Mouse (Mus musculus) spleen, adult 2 months (tissue): ENCODE data around the gene Tubgcp6. TPM values are rescaled to one million over a fixed set of nuclear protein-coding genes. Genes with fewer than 3 reads are reported as not detected.

ENCODE experiments used
- DNase-seq, 2 experiments: peaks; one replicate each; pipeline versions ENCODE4 v3.0.0 to v3.0.0-alpha.2; 2012 to 2021; ENCODE audit warnings: low spot score in 2 of 2, low read depth in 1 of 2
- H3K27ac ChIP-seq: fragments of 200-500 bp; 2 replicates; pipeline ENCODE4 v1.5.1; 2012; ENCODE audit warnings: low read length, inconsistent platforms; ENCODE audit not compliant: insufficient read depth
- H3K27me3 ChIP-seq: fragments of 200-500 bp; 2 replicates; pipeline ENCODE4 v1.6.1; 2012; ENCODE audit warnings: mild to moderate bottlenecking, moderate library complexity, low read length, inconsistent platforms; ENCODE audit not compliant: control insufficient read depth, insufficient read depth
- H3K36me3 ChIP-seq: fragments of 200-500 bp; 2 replicates; pipeline ENCODE4 v1.6.1; 2012; ENCODE audit warnings: mild to moderate bottlenecking, low read length, inconsistent platforms; ENCODE audit not compliant: control insufficient read depth, insufficient read depth
- H3K4me1 ChIP-seq: fragments of 200-500 bp; 2 replicates; pipeline ENCODE4 v1.6.1; 2011; ENCODE audit warnings: inconsistent platforms; ENCODE audit not compliant: control insufficient read depth, insufficient read depth, insufficient read length
- H3K4me3 ChIP-seq: fragments of 200-500 bp; 2 replicates; pipeline ENCODE4 v1.5.1; 2011; ENCODE audit warnings: mild to moderate bottlenecking, inconsistent platforms; ENCODE audit not compliant: insufficient read depth, insufficient read length; ENCODE audit errors: extremely low read depth
- CTCF ChIP-seq: fragments of 200-500 bp; IDR thresholded peaks from 2 replicates; pipeline ENCODE4 v1.5.1; 2011; ENCODE audit warnings: mild to moderate bottlenecking, inconsistent platforms; ENCODE audit not compliant: insufficient read depth, insufficient read length, insufficient replicate concordance; ENCODE audit errors: extremely low read depth
- POLR2A ChIP-seq: fragments of 200-500 bp; IDR thresholded peaks from 2 replicates; pipeline ENCODE4 v1.6.1; 2011; ENCODE audit warnings: low read depth, low read length, inconsistent platforms
- WGBS: fragments of 180-500 bp; shearing (Covaris S2); methylation state at CpG from one replicate; pipeline ENCODE4 v1.1.7; 2018; 5-methylcytosine and 5-hydroxymethylcytosine counted together
- polyA plus RNA-seq: library from polyadenylated mRNA; depleted of rRNA; stranded (reverse); fragments of >200 nt; gene quantifications from 2 replicates; pipeline ENCODE4 v1.2.3, GENCODE M21; 2012

The Tubgcp6 gene
- polyA plus RNA-seq, 1 experiment: 38.4 TPM

DNA sequence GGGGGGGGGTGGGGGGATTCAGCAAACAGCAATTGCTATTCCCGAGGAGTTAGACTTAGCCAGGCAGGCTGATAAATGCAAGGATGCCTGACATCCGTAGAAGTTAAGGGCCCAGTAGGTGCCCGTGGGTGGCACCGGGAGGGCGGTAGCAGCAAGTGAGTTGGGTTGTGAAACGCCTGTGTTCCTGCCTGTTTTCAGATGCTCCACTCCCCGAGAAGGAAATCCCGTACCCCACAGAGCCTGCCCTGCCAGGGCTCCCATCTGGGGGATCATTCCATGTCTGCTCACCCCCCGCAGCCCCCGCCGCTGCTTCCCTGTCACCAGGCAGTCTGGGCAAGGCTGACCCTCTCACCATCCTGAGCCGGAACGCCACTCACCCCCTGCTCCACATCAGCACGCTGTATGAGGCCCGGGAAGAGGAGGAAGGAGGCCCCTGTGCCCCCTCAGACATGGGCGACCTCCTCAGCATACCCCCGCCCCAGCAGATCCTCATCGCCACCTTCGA, 53.5 kb downstream of the Tubgcp6 start:
- Histone ChIP-seq H3K27ac (no peak overlapping the region), H3K36me3 (no peaks in the 10 kb centered on the region), H3K4me1 (no peaks in the 10 kb centered on the region; the same call in 1 of the 2 replicates), H3K4me3 (no peak overlapping the region), H3K27me3 (peaks cover 2% of the 10 kb centered on the region; the same call in 1 of the 2 replicates)
- no peak for TF ChIP-seq POLR2A
- TF ChIP-seq CTCF: no peak
- no peak for DNase-seq
- 85% methylated on average over 19 of the region's 19 CpGs for WGBS

DNA sequence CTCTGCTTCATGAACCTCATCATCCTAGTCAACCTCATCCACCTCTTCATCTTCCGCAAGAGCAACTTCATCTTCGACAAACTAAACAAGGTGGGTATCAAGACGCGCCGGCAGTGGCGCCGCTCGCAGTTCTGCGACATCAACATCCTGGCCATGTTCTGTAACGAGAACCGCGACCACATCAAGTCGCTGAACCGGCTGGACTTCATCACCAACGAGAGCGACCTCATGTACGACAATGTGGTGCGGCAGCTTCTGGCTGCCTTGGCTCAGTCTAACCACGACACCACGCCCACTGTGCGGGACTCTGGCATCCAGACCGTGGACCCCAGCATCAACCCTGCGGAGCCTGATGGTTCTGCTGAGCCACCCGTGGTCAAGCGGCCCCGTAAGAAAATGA, 54.7 kb downstream of the Tubgcp6 start:
- 48% methylated on average over 26 of the region's 26 CpGs for WGBS
- TF ChIP-seq POLR2A (no peak), CTCF (no peak)

DNA sequence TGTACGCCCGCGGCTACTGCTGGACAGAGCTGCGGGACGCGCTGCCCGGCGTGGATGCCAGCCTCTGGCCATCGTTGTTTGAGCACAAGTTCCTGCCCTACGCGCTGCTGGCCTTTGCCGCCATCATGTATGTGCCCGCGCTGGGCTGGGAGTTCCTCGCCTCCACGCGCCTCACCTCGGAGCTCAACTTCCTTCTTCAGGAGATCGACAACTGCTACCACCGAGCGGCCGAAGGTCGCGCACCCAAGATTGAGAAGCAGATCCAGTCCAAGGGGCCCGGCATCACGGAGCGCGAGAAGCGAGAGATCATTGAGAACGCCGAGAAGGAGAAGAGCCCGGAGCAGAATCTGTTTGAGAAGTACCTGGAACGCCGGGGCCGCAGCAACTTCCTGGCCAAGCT, 55.3 kb downstream of the Tubgcp6 start:
- 46% methylated on average over 35 of the region's 35 CpGs for WGBS
- no peak for DNase-seq
- Histone ChIP-seq H3K27me3 (peaks cover 2% of the 10 kb centered on the region; the same call in 1 of the 2 replicates), H3K36me3 (no peaks in the 10 kb centered on the region), H3K4me1 (no peaks in the 10 kb centered on the region; the same call in 1 of the 2 replicates), H3K4me3 (no peak overlapping the region), H3K27ac (no peak overlapping the region)
- TF ChIP-seq POLR2A (no peak), CTCF (no peak)

More for the DNA sequence above, 54.7 kb downstream of the Tubgcp6 start:
- Histone ChIP-seq H3K4me3 (no peak overlapping the region), H3K27ac (no peak overlapping the region), H3K4me1 (no peaks in the 10 kb centered on the region; the same call in 1 of the 2 replicates), H3K36me3 (no peaks in the 10 kb centered on the region), H3K27me3 (peaks cover 2% of the 10 kb centered on the region; the same call in 1 of the 2 replicates)
- no peak for DNase-seq

DNA sequence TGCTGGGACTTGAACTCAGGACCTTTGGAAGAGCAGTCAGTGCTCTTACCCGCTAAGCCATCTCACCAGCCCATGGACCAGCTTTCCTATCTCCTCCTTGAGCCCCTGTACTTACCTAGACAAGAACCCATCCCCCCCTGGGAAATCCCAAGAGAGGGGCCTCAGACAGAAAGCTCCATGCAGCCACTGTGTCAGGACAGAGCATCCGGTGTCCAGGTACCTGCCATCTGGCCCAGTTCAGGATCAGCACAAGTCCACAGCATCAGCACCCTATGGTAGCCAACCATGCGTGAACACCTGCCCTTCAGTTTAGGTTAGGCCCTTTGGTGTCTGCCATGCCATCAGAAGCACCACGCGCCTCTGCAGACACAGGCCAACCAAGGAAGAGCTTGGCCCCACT, 58.0 kb downstream of the Tubgcp6 start:
- Histone ChIP-seq H3K4me1 (peaks cover 3% of the 10 kb centered on the region), H3K36me3 (no peaks in the 10 kb centered on the region), H3K27me3 (peaks cover 9% of the 10 kb centered on the region), H3K4me3 (no peak overlapping the region), H3K27ac (no peak overlapping the region)
- TF ChIP-seq POLR2A (no peak), CTCF (no peak)
- DNase-seq: no peak
- 91% methylated on average over 5 of the region's 5 CpGs for WGBS

DNA sequence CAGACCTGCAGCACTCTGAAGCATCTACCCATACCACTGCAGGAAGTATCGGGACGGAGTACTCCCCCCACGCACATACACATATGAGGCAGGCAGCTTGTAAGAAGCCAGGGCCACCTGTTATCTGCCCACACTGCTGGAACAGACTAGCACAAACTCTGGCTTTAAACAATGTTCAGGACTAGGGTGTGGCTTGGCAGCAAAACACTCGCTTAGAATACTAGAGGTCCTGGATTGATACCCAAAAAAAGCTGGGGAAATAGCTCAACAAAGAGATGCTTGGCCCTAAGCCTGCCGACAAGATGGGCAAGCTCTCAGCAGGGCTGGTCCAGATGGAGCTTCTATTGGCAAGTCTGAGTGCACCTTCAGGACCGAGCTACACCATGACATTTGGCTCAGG, 59.4 kb downstream of the Tubgcp6 start:
- 72% methylated on average over 6 of the region's 6 CpGs for WGBS
- H3K27me3 ChIP-seq: peaks cover 18% of the 10 kb centered on the region
- H3K4me1 ChIP-seq: peaks cover 3% of the 10 kb centered on the region
- DNase-seq: no peak
- no peak overlapping the region for H3K4me3 ChIP-seq
- no peak overlapping the region for H3K27ac ChIP-seq
- TF ChIP-seq POLR2A: no peak
- no peak for TF ChIP-seq CTCF
- no peaks in the 10 kb centered on the region for H3K36me3 ChIP-seq

DNA sequence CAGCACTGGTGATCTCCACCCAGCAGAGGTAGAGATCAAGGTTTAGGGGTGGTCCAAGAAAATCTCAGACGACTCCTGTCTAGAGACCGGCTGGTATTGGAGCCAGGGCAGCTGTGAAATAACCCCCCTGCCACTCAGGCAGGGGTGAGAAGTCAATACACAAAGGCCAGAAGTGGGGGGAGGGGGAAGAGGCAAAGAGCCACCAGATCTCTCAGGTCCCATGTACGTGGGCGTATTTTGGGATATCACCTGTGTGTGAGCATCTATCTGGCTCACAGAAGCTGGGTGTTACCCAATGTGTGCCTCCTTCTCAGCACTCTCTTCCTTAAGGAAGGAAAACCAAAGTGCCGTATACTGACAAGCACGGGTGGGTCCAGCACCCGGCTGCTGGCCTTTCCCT, 59.9 kb downstream of the Tubgcp6 start:
- peaks cover 3% of the 10 kb centered on the region for H3K4me1 ChIP-seq
- H3K4me3 ChIP-seq: no peak overlapping the region
- 87% methylated on average over 7 of the region's 7 CpGs for WGBS
- no peak overlapping the region for H3K27ac ChIP-seq
- no peaks in the 10 kb centered on the region for H3K36me3 ChIP-seq
- no peak for DNase-seq
- H3K27me3 ChIP-seq: peaks cover 20% of the 10 kb centered on the region
- no peak for TF ChIP-seq POLR2A
- TF ChIP-seq CTCF: no peak

DNA sequence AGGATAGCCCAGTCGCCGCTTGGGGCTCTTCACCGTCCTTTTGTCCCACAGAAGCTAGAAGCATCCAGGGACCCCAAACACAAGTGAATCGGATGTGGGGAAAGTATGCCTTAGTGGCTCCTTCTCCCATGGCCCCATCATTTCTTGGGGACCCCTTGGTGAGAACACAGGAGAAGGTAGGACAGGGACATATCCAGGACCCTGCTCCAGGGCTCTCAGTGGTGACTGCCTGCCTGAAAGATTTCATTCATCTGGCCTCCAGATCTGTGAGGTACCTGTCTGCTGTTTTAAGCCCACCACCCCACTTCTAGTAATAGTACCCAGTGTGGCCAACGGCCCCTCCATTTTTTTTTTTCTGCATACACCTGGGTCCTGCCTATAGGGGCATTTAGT, 60.4 kb downstream of the Tubgcp6 start:
- WGBS: 90% methylated on average over 5 of the region's 5 CpGs
- H3K4me3 ChIP-seq: no peak overlapping the region
- H3K27me3 ChIP-seq: peaks cover 20% of the 10 kb centered on the region
- peaks cover 3% of the 10 kb centered on the region for H3K4me1 ChIP-seq
- no peaks in the 10 kb centered on the region for H3K36me3 ChIP-seq
- no peak for DNase-seq
- no peak overlapping the region for H3K27ac ChIP-seq
- TF ChIP-seq CTCF (no peak), POLR2A (no peak)
